Mouse (Mus musculus) retina, adult 2 months (tissue): Measurements from ENCODE around the gene Cables2.

Experiments used
- DNase-seq: peaks from one replicate; pipeline ENCODE4 v3.0.0-alpha.2; 2012; ENCODE audit warnings: low read depth, low spot score

The Cables2 gene

DNA sequence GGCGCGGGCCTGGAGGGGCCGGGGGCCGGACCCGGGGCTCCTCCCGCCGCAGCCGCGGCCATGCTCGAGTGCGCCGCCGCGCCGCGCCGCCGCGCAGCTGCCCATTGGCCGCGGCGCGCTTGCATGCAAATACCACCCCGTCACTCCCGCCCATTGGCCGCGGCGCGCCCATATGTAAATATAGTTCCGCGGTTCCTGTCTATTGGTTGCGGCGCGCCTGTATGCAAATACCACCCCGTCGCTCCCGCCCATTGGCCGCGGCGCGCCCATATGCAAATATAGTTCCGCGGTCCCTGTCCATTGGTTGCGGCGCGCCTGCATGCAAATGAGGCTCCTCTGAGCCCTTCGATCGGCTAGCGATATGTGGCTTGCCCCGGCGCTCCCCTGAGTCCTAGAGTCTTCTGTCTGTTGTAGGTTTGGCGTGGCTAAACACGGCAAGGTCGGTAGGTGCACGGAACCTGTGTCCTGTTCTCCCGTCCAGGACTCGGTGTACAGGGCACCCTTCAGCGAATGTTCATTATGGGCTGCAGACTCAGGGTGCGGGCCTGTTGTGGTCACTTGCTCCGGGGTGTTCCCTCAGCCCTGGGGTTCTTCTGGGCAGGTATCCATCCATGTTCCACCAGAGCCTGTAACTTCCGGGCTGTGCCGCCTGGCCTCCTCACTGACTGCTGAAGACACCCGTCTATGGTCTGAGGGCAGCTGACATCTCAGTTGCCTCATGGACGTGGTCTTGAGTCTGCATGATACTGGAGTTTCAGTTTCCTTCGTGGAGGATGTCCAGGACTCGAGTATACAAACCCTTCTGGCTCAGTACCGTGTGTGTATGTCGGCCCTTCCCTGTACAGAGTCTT is at the start of gene Cables2:
Cables2 (minus strand) TSS at position 103 of the 851 bp plus-strand sequence.
- DNase-seq = peak; percentile 88

- DNase-seq = no peak
These were observed 49.5 kb upstream of the Cables2 start for GRCm38 (mm10) chr2:180322674-180323355.

DNA sequence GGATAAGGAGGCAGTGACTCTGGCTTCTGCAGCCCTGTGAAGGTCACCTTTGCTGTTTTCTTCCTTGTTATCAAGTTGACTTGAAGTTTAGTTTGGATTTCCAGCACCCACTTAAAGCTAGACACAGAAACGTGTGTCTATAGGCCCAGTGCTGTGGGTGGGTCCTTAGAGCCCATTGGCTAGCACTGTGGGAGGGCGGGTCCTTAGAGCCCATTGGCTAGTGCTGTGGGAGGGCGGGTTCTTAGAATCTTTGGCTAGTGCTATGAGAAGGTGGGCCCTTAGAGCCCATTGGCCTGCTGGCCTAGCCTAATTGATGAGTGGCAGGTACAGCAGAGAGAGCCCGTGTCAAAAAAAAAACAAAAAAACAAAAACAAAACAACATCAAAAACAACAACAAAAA is 46.9 kb upstream of the Cables2 start:
- no peak for DNase-seq

DNA sequence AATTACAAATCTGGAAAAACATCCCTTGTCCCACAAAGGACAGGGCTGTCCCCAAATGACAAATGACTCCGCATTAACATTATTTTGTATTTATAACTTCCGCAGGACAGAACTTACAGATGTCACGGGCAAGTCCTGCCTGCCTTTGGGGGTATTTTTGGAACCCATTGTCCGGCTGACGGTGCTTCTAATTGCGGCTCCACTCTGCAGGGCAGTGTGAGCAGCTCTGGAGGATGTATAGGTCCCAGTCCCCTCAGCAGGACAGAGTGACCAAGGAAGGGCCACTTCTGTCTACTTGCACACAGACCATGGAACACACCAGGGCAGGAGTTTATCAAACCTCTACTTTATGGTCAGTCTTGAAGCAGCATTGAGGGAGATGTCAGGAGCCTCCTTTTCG is 44.3 kb upstream of the Cables2 start:
- DNase-seq = no peak

- DNase-seq = no peak
These were observed 41.0 kb upstream of the Cables2 start for GRCm38 (mm10) chr2:180314292-180314691.

- no peak for DNase-seq
These were observed 37.9 kb upstream of the Cables2 start for GRCm38 (mm10) chr2:180311147-180311546.

DNA sequence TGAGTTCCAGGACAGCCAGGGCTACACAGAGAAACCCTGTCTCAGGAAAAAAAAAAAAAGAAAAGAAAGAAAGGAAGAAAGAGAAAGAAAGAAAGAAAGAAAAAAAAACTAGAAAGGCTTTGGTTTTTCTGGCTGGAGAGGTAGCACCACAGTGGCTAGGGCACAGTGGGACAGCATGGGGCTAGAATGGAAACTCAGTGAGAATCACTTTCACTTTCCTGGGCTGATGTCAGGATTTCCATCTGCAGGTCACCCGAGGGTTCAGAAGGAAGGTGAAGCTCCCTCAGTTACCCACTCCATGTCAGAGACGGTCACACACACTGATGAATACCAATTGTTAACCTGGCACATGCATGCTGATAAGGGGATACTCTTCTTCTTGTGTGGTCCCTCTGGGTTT is 34.4 kb upstream of the Cables2 start:
- no peak for DNase-seq

DNA sequence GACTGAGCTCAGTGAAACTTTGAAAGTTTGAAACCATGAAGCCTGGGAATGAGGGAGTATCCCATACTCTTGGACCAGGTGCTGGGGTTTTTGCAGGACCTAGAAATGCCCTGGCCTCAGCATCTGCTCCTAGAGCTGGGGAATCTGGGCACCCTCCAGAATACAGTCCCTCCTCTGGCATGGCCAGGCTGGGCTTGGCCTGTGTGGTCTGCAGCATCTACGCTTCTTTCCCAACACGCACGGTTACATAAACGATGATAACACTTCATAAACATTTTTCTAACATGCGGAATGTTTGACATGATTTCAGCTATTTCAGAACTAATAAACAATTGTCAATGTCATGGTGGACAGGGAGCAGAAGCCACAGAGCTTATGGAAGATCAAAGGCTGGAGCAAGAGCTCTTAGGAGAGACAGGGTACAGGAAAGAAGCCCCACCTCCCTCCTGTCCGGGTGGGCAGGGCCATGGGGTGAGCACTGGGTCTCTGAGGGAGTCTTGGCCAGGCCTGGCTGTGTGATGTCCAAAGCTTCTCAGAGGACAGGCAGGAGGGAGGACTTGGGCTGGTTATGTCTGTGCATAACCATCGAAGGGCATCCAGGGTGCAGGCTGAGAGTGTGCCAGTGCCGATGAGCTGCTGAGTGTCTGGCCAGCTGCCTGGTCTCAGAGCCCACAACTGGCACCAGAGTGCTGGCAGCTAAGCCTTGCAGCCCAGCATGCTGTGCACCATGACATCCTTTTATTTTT is 33.3 kb upstream of the Cables2 start:
- no peak for DNase-seq

DNA sequence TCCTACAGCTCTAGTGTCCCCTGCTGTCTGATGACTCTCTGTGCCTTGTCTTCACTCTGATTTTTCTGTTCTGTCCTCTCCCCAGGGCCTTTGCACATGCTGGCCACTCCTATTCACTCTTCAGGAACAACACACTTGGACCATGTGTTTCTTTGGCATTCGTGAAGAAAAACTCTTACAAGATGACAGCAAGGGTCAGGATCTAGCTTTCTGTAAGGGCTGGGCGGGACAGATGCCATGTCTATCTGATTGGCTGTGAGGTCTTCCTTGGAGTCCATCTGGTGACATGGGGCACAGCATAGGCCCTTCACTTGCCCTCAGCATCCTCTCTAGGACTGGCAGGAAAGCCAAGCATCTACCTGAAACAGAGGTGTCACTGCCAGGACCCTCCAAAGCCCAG is 32.7 kb upstream of the Cables2 start:
- DNase-seq = no peak

GRCm38 (mm10) chr2:180305490-180305889 is 32.2 kb upstream of the Cables2 start:
- DNase-seq = no peak

DNA sequence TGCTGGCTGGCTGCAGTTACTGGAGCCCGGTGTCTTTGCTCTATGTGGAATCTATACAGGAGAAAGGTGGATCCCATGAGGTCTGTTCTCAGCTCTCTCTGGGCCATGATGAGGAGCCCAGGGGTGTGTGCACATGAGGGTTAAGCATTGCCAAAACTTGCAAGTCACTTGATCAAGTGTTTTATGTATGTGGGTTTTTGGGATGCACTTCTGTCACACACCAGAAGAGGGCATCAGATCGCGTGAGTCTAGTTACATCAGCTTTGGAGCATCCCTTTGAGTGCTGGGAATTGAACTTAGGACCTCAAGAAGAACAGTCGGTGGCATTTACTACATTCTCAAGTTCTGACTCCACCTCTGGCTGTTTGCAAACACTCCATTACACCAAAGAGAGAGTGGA is 31.3 kb upstream of the Cables2 start:
- DNase-seq = no peak

- no peak for DNase-seq
These were observed 30.2 kb upstream of the Cables2 start for GRCm38 (mm10) chr2:180303468-180303867.

DNA sequence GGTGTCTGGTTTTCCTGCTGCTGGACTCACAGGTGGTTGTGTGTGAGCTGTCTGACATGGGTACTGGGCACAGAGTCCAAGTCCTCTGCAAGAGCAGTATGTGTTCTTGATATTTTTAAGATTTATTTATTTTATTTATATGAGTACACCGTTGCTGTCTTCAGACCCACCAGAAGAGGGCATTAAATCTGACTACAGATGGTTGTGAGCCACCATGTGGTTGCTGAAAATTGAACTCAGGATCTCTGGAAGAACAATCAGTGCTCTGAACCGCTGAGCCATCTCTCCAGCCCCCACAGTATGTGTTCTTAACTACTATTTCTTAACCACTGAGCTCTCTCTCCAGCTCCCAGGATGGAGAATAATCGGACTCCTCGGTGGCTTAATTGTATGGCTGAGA is 28.9 kb upstream of the Cables2 start:
- no peak for DNase-seq

DNA sequence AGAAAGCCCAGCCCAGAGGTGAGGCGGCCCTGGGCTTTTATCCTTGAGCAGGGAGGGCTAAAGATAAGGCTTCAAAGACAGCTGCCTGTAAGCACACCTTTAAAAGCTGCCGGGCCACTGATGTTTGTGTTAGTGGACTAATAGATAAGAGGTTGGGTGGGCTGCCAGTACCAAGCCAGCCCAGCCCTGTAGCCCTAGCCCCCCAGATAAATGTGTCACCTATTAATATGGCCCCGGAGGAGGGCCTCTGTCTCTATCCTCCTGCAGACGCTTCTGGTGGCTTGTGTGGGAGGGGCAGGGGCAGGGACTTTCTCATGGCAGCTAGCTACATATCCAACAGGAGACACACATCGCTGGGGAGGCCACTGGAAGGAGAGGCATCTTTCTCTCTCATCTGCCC is 27.5 kb upstream of the Cables2 start:
- DNase-seq = no peak

DNA sequence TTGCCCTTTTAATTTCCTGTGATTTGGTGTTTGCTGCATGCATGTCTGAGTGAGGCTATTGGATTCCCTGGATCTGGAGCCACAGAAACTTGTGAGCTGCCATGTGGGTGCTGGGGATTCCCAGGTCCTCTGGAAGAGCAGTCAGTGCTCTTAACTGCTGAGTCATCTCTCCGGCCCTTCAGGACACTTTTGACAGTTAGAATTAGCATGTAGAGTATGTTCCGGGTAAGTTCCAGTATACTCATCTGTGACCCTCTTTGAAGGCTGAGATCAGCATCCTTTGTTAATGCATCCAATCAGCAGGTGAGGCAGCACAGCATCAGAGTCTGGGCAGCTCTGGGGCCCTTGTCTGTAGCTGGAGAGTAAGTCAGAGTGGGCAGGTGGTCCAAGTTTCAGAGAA is 27.0 kb upstream of the Cables2 start:
- no peak for DNase-seq

- no peak for DNase-seq
These were observed 19.6 kb upstream of the Cables2 start for GRCm38 (mm10) chr2:180292906-180293305.

DNA sequence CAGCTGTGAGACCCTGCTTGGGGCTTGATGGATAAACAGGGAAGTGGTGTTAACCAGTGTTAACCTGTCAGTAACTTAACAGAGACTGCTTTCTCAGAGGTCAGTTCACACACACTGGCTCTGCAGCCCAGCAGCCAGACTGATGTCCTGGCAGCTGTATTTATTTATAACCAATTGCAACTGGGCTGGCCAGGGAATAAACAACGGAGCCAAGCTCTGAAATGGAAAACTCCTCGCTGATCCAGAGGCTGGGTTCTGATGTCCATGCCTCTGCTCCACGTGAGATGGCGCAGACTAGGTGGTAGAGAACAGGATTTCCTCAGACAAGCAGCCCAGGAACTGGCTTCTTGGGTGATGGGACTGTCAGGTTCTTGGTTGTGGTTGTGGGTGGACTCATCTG is 18.7 kb upstream of the Cables2 start:
- DNase-seq = no peak

DNA sequence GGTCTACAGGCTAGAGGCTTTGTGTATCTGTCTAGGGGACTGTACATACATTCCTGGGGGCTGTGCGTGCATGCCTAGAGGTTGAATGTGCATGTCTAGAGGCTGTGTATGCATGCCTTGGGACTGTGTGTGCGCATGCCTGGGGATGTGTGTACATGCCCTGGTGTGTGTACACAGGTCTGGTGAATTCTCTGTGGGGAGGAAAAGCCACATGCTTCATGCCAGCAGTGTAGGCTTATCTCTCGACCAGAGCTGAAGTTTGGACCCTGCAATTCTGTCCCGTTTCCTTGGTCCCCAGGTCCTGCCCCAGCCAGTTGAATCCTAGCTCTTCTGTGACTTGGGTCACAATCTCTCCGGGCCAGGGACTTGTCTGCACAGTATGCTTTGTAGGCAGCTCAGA is 18.3 kb upstream of the Cables2 start:
- no peak for DNase-seq

DNA sequence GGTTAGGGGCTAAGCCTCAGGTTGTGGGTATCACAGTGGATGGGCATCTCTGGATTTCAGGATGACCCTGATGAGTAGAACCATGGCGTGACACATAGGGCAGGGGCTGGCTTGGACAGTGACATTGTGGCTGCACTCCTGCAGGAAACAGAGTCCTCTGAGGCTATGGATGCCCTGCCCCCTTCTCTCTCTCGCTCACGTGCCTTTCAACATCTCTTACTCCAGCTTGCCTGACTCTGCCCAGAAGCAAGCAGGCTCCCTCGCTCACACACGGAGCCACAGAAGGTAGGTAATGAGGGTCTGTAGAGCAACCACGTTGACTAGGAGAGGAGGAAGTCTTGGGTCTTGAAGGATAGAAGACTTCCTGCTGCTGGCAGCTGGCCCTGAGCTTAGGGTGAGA is 17.2 kb upstream of the Cables2 start:
- DNase-seq = no peak

DNA sequence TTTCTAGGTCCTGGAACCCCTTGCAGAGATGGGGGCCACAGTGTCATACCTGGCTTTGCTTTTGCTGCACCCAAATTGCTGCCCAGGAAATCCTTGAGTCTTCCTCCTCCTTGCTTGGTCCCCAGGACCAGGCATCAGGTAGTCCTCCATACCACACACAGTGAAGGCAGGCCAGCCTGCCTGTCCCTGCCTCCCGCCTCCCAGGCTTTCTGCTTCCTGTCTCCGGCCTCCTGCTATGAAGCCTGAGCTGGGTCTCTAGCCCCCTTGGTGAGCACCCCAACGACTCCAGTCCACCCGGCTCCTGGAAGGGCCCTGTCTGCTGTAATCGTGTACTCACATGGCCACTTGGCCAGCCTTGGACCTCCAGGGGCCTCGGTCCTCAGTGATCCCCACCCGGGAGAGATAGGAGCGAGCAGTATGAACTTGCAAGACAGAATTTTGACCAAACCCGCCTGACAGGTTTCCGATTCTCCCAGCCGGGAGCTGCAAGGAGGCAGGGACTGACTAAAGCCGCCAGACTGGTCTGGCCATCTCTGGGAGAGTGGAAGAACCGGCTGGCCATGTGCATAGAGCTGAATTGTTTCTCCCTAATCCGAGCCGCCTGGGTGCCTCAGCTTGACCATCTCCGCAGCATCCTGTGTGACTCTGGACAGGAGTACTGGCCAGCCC is 16.3 kb upstream of the Cables2 start, which contains the start of gene Rbbp8nl:
Rbbp8nl (minus strand) TSS at position 440 of the 669 bp plus-strand sequence.
- DNase-seq = no peak

- DNase-seq = no peak
These were observed 15.7 kb upstream of the Cables2 start for GRCm38 (mm10) chr2:180288966-180289365.

DNA sequence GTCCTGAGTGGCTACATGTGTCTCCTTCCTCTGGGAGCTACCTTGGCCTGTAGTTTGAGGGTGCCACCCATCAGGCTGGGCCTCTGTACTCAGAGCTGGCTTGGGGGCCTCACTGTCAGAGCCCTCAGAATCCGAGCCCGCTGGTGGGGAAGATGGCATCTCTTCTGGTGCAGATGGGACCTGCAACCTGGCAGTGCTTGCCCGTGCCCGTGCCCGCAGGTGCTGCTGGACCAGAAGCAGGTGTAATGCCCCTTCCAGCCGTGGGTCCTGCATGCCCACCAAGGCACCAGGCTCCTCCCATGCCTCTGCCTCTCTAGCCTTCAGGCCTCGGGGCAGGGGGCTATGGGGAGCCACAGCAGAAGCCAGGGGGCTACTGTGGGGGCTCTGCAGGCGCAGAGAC is 6.0 kb upstream of the Cables2 start:
- no peak for DNase-seq
